Mouse (Mus musculus): ENCODE data around the gene Cyp2a4. TPM values are rescaled to one million over a fixed set of nuclear protein-coding genes. Genes with fewer than 3 reads are reported as not detected.
"Not testable (repeated sequence)": the region's sequence is repeated elsewhere in the genome, so short reads cannot be mapped to it uniquely, and the experiment has no call there.

Cyp2a4 gene
- not detected for total RNA-seq (2021)

- intact Hi-C loops (cut with DNase I); DNase-seq (ENCODE audit: low spot score in 2 of 2): not testable (repeated sequence)
Observed at GRCm38 (mm10) chr7:26306926-26307325, at the start of gene Cyp2a4. TSS of gene Cyp2a4 (plus strand) at chr7:26307169.

GRCm38 (mm10) chr7:26260034-26260433 is 46.9 kb upstream of the Cyp2a4 start, which contains the start of gene Vmn1r184:
TSS of gene Vmn1r184 (plus strand) at chr7:26260334.
- DNase-seq (ENCODE audit: low spot score in 2 of 2); intact Hi-C loops (cut with DNase I): not testable (repeated sequence)

- intact Hi-C loops (cut with DNase I) = not testable (repeated sequence)
Observed at GRCm38 (mm10) chr7:26303429-26304166, 3.4 kb upstream of the Cyp2a4 start.

GRCm38 (mm10) chr7:26311786-26312185 is 4.8 kb downstream of the Cyp2a4 start:
- intact Hi-C loops (cut with DNase I) = not testable (repeated sequence)

More at GRCm38 (mm10) chr7:26303429-26304166, 3.4 kb upstream of the Cyp2a4 start:
- not testable (repeated sequence) for DNase-seq (ENCODE audit: low spot score in 2 of 2)

GRCm38 (mm10) chr7:26315194-26315593 is 8.2 kb downstream of the Cyp2a4 start:
- intact Hi-C loops (cut with DNase I); DNase-seq (ENCODE audit: low spot score in 2 of 2): not testable (repeated sequence)

More at GRCm38 (mm10) chr7:26311786-26312185, 4.8 kb downstream of the Cyp2a4 start:
- not testable (repeated sequence) for DNase-seq (ENCODE audit: low spot score in 2 of 2)

- intact Hi-C loops (cut with DNase I); DNase-seq (ENCODE audit: low spot score in 2 of 2): not testable (repeated sequence)
Observed at GRCm38 (mm10) chr7:26315809-26316208, 8.8 kb downstream of the Cyp2a4 start.

GRCm38 (mm10) chr7:26320361-26320760 is 13.4 kb downstream of the Cyp2a4 start:
- DNase-seq (ENCODE audit: low spot score in 2 of 2); intact Hi-C loops (cut with DNase I): not testable (repeated sequence)

GRCm38 (mm10) chr7:26350177-26350576 is 43.2 kb downstream of the Cyp2a4 start:
- DNase-seq (ENCODE audit: low spot score in 2 of 2); intact Hi-C loops (cut with DNase I): not testable (repeated sequence)

- intact Hi-C loops (cut with DNase I); DNase-seq (ENCODE audit: low spot score in 2 of 2): not testable (repeated sequence)
Observed at GRCm38 (mm10) chr7:26352258-26352657, 45.3 kb downstream of the Cyp2a4 start.

GRCm38 (mm10) chr7:26356719-26357118 is 49.8 kb downstream of the Cyp2a4 start:
- intact Hi-C loops (cut with DNase I); DNase-seq (ENCODE audit: low spot score in 2 of 2): not testable (repeated sequence)

Other genes with a start within 250 kb of the Cyp2a4 start
- gene Cyp2b13, start 245.7 kb upstream of the Cyp2a4 start, total RNA-seq (2021) = not detected
- not detected for gene Cyp2b9, start 133.8 kb upstream of the Cyp2a4 start, total RNA-seq (2021)
- gene Vmn1r184, start 46.8 kb upstream of the Cyp2a4 start, total RNA-seq (2021) = not detected
- gene Nlrp9c, start 96.5 kb downstream of the Cyp2a4 start, total RNA-seq (2021) = not detected
- gene Nlrp4a, start 127.9 kb downstream of the Cyp2a4 start, total RNA-seq (2021) = not detected
- gene Nlrp9a, start 227.9 kb downstream of the Cyp2a4 start, total RNA-seq (2021) = not detected

Measured in left cerebral cortex, postnatal 25 days (tissue).